Mouse (Mus musculus) limb, embryonic 14.5 days (tissue): ENCODE data around the gene Gse1. TPM values are rescaled to one million over a fixed set of nuclear protein-coding genes. Genes with fewer than 3 reads are reported as not detected.

Experiments used
- ATAC-seq: fragments of 200-750 bp; cut with Nextera tagmentation; 2 replicates; pipeline ENCODE4 v1.8.0; 2017; ENCODE audit warnings: low read depth, moderate number of reproducible peaks, moderate TSS enrichment; ENCODE audit not compliant: low FRiP score
- DNase-seq: peaks from one replicate; pipeline ENCODE4 v3.0.0-alpha.2; 2015; ENCODE audit warnings: low spot score
- H3K27ac ChIP-seq: fragments of 300-500 bp; sonication (generic); replicated peaks from 2 replicates; pipeline ENCODE4 v1.5.1; 2014; ENCODE audit warnings: low read depth, mild to moderate bottlenecking, low read length, moderate library complexity, mixed read lengths
- H3K27me3 ChIP-seq: fragments of 300-500 bp; sonication (generic); 2 replicates; pipeline ENCODE4 v1.6.1; 2014; ENCODE audit warnings: low read length, mixed read lengths; ENCODE audit not compliant: control insufficient read depth, insufficient read depth
- H3K36me3 ChIP-seq: fragments of 300-500 bp; sonication (generic); 2 replicates; pipeline ENCODE4 v1.6.1; 2014; ENCODE audit warnings: mild to moderate bottlenecking, low read length, moderate library complexity, mixed read lengths; ENCODE audit not compliant: control insufficient read depth, insufficient read depth
- H3K4me1 ChIP-seq: fragments of 300-500 bp; sonication (generic); 2 replicates; pipeline ENCODE4 v1.6.1; 2014; ENCODE audit warnings: antibody characterized with exemption, low read length, mixed read lengths; ENCODE audit not compliant: control insufficient read depth, insufficient read depth
- H3K4me2 ChIP-seq: fragments of 300-500 bp; sonication (generic); replicated peaks from 2 replicates; pipeline ENCODE4 v1.6.1; 2014; ENCODE audit warnings: low read depth, mild to moderate bottlenecking, low read length, moderate library complexity; ENCODE audit not compliant: severe bottlenecking
- H3K4me3 ChIP-seq: fragments of 300-500 bp; sonication (generic); replicated peaks from 2 replicates; pipeline ENCODE4 v1.5.1; 2014; ENCODE audit warnings: low read length
- H3K9ac ChIP-seq: fragments of 300-500 bp; sonication (generic); 2 replicates; pipeline ENCODE4 v1.6.1; 2014; ENCODE audit warnings: mild to moderate bottlenecking, low read depth, low read length, moderate library complexity; ENCODE audit not compliant: severe bottlenecking
- H3K9me3 ChIP-seq: fragments of 300-500 bp; sonication (generic); 2 replicates; pipeline ENCODE4 v1.6.1; 2016; ENCODE audit warnings: low read length; ENCODE audit not compliant: control insufficient read depth
- POLR2A ChIP-seq: fragments of 200-500 bp; IDR thresholded peaks from 2 replicates; pipeline ENCODE4 v1.8.0; 2012; ENCODE audit warnings: inconsistent platforms, mild to moderate bottlenecking, moderate library complexity, borderline replicate concordance; ENCODE audit not compliant: insufficient read depth, insufficient read length; ENCODE audit errors: extremely low read depth
- WGBS: fragments of 180-500 bp; shearing (Covaris S2); extraction: QIAGEN DNeasy Blood & Tissue Kit; methylation state at CpG from one replicate; pipeline ENCODE4 v1.1.7; 2014; 5-methylcytosine and 5-hydroxymethylcytosine counted together
- polyA plus RNA-seq, 2 experiments: library from polyadenylated mRNA; depleted of rRNA in 1 of 2; stranded (reverse) in 1 of 2; unstranded in 1 of 2; fragments of >200 nt; fragmentation: Nextera tagmentation in 1 of 2; extraction: Ambion mirVana in 1 of 2; gene quantifications; 2 replicates each; pipeline versions ENCODE4 v1.2.1 to v1.2.3; 2012 to 2014

Gse1 gene
- polyA plus RNA-seq, 2 experiments: 10.3 to 32.6 TPM

- H3K4me1 ChIP-seq: peaks cover 57% of the 10 kb centered on the region
- ATAC-seq (no peak), DNase-seq (no peak)
- 37% methylated on average over 6 of the region's 6 CpGs for WGBS
- H3K9ac ChIP-seq: no peak overlapping the region
- TF ChIP-seq POLR2A: no peak
- peaks cover 38% of the 10 kb centered on the region for H3K27me3 ChIP-seq
- H3K9me3 ChIP-seq: no peaks in the 10 kb centered on the region
- 0 out of 2 replicates have a peak overlapping the region, but pooled peaks have one; percentile 2 for H3K4me2 ChIP-seq
- H3K4me3 ChIP-seq: no peak overlapping the region
- no peaks in the 10 kb centered on the region for H3K36me3 ChIP-seq
- H3K27ac ChIP-seq: no peak overlapping the region
Observed at GRCm38 (mm10) chr8:120485116-120485515, 256.9 kb downstream of the Gse1 start.

- Histone ChIP-seq H3K27me3 (peaks cover 45% of the 10 kb centered on the region), H3K9me3 (no peaks in the 10 kb centered on the region), H3K27ac (no peak overlapping the region), H3K36me3 (no peaks in the 10 kb centered on the region), H3K4me3 (peak overlapping the region; percentile 62), H3K9ac (no peak overlapping the region), H3K4me2 (peak overlapping the region; percentile 95), H3K4me1 (peaks cover 61% of the 10 kb centered on the region)
- 15% methylated on average over 21 of the region's 21 CpGs for WGBS
- DNase-seq: no peak
- TF ChIP-seq POLR2A: no peak
- ATAC-seq: no peak
Observed at GRCm38 (mm10) chr8:120485551-120486476, 257.6 kb downstream of the Gse1 start.

DNA sequence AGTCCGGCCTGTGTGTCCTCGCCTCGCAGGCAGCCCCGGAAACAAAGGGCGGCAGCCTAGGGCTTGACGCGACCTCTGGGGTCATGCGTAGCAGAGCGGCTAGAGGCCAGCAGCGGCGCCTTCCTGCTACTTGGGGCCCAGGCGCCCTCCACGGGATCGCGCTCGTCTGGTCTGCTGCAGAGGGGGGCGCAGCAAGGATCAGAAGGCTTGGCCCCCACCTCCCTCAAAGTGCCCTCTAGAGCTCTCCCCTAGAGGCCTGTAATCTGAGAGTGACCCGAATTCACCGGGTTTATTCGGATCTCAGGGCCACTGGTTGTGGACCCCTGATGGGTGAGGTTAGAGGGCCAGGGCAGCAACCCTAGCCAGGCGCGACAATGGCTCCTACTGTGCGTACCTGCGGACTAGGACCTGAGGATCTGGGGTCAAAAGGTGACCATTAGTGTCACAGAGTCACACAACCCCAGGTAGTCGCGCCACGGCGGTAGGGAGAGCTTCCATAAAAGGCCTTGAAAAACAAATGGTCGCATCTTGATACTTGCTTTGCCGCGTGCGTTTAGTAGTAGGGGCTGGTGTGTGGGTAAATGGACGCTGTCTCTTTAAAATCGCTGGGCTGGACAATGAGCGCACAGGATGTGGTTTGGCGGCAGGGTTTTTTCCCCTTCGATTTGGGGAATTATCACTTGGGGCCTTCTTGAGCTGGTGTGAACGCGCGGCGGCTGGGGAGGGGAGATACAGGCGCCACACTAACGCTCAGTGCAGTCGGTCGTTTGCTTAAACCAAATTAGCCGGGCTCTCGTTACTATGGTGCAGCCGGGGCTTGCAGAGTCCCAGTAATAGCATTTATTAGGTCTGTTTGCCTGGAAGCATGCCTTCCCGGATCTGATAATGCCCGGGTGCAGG lies 258.5 kb downstream of the Gse1 start:
- Histone ChIP-seq H3K36me3 (no peaks in the 10 kb centered on the region), H3K9ac (peak overlapping the region; percentile 54; the same call in 1 of the 2 replicates), H3K4me2 (peak overlapping the region; percentile 95), H3K9me3 (no peaks in the 10 kb centered on the region), H3K4me1 (peaks cover 63% of the 10 kb centered on the region), H3K4me3 (peak overlapping the region; percentile 62), H3K27me3 (peaks cover 54% of the 10 kb centered on the region), H3K27ac (peak overlapping the region; percentile 62; the same call in 1 of the 2 replicates)
- ATAC-seq (peak; percentile 11; the same call in 1 of the 2 replicates), DNase-seq (peak; percentile 54)
- WGBS: 2% methylated on average over 50 of the region's 50 CpGs
- TF ChIP-seq POLR2A: no peak

GRCm38 (mm10) chr8:120487377-120487728 lies 259.1 kb downstream of the Gse1 start:
- TF ChIP-seq POLR2A: no peak
- DNase-seq (no peak), ATAC-seq (peak; percentile 12; the same call in 1 of the 2 replicates)
- Histone ChIP-seq H3K27ac (peak overlapping the region; percentile 62), H3K9me3 (no peaks in the 10 kb centered on the region), H3K4me2 (peak overlapping the region; percentile 95), H3K4me3 (peak overlapping the region; percentile 62), H3K36me3 (no peaks in the 10 kb centered on the region), H3K27me3 (peaks cover 54% of the 10 kb centered on the region), H3K4me1 (peaks cover 69% of the 10 kb centered on the region), H3K9ac (peak overlapping the region; percentile 54)
- under 1% methylated on average over 24 of the region's 34 CpGs for WGBS
